Mouse (Mus musculus) forebrain, embryonic 16.5 days (tissue): ENCODE results near the gene Gast. TPM values are rescaled to one million over a fixed set of nuclear protein-coding genes. Genes with fewer than 3 reads are reported as not detected.
"Not testable (repeated sequence)": the region's sequence is repeated elsewhere in the genome, so short reads cannot be mapped to it uniquely, and the experiment has no call there.

Experiments used
- ATAC-seq: fragments of 200-750 bp; cut with Nextera tagmentation; 2 replicates; pipeline ENCODE4 v1.8.0; 2017; ENCODE audit warnings: mild to moderate bottlenecking, moderate library complexity
- H3K27ac ChIP-seq: fragments of 300-500 bp; sonication (generic); 2 replicates; pipeline ENCODE4 v1.5.1; 2014; ENCODE audit warnings: low read length, control low read depth
- H3K27me3 ChIP-seq: fragments of 300-500 bp; sonication (generic); replicated peaks from 2 replicates; pipeline ENCODE4 v1.6.1; 2014; ENCODE audit warnings: low read length; ENCODE audit not compliant: control insufficient read depth, insufficient read depth
- H3K36me3 ChIP-seq: fragments of 300-500 bp; sonication (generic); 2 replicates; pipeline ENCODE4 v1.6.1; 2014; ENCODE audit not compliant: control insufficient read depth, insufficient read depth
- H3K4me1 ChIP-seq: fragments of 300-500 bp; sonication (generic); replicated peaks from 2 replicates; pipeline ENCODE4 v1.6.1; 2014; ENCODE audit warnings: low read length; ENCODE audit not compliant: control insufficient read depth, insufficient read depth
- H3K4me2 ChIP-seq: fragments of 300-500 bp; sonication (generic); 2 replicates; pipeline ENCODE4 v1.6.1; 2014; ENCODE audit warnings: mild to moderate bottlenecking, low read length, control low read depth
- H3K4me3 ChIP-seq: fragments of 300-500 bp; sonication (generic); replicated peaks from 2 replicates; pipeline ENCODE4 v1.5.1; 2014; ENCODE audit warnings: mild to moderate bottlenecking, low read length, control low read depth
- H3K9ac ChIP-seq: fragments of 300-500 bp; sonication (generic); replicated peaks from 2 replicates; pipeline ENCODE4 v1.6.1; 2014; ENCODE audit warnings: low read depth, low read length, control low read depth
- H3K9me3 ChIP-seq: fragments of 300-500 bp; sonication (generic); 2 replicates; pipeline ENCODE4 v1.6.1; 2016; ENCODE audit warnings: low read length; ENCODE audit not compliant: control insufficient read depth
- WGBS: fragments of 180-500 bp; shearing (Covaris S2); extraction: QIAGEN DNeasy Blood & Tissue Kit; methylation state at CpG from one replicate; pipeline ENCODE4 v1.1.7; 2014; 5-methylcytosine and 5-hydroxymethylcytosine counted together
- polyA plus RNA-seq: library from polyadenylated mRNA; unstranded; fragments of >200 nt; fragmentation: Nextera tagmentation; extraction: Ambion mirVana; gene quantifications from 2 replicates; pipeline ENCODE4 v1.2.1, GENCODE M21; 2015

Gast gene
- polyA plus RNA-seq, 1 experiment from 2014 or later = not detected

DNA sequence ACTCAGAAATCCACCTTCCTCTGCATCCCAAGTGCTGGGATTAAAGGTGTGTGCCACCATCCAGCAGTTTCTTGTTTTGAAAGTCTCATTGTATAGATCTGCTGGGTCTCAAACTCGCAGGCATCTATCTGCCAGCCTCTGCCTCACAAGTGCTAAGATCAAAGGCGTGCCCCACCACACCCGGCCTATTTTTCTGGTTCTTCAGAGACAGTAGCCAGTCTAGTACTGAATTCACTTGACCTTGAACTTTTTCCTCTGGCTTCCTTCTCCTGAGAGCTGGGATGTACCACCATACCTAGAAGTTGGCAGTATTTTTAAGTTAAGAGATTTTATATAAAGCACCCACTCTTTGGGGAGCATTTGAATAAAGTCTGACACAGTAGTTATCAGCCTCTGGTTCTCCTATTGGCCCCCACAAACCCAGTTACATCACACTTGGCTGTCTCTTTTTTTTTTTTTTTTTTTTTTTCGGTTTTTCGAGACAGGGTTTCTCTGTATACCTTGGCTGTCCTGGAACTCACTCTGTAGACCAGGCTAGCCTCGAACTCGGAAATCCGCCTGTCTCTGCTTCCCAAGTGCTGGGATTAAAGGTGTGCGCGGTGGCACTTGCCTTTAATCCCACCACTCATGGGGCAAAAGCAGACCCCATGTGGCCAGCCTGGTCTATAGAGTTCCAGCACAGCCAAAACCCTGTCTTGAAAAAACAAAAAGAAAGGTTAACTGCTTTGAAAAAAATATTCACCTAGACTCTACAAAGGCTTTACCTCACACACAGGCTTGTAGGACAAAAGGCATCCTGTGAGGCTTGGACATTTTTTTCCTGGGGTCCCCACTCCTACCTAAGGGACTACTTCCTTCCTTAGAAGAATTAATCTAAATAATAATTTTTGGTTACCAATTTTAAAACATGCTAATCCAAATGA is 15.4 kb upstream of the Gast start:
- no peaks in the 10 kb centered on the region for H3K27me3 ChIP-seq
- 85% methylated on average over 10 of the region's 10 CpGs for WGBS
- peak; percentile 1; the same call in 1 of the 2 replicates for ATAC-seq
- H3K27ac ChIP-seq = peak overlapping the region; percentile 88
- peaks cover 14% of the 10 kb centered on the region for H3K4me1 ChIP-seq
- H3K36me3 ChIP-seq = peaks cover 11% of the 10 kb centered on the region
- H3K9me3 ChIP-seq = no peaks in the 10 kb centered on the region
- peak overlapping the region; percentile 54 for H3K9ac ChIP-seq
- peak overlapping the region; percentile 49 for H3K4me3 ChIP-seq
- H3K4me2 ChIP-seq = peak overlapping the region; percentile 73

GRCm38 (mm10) chr11:100319492-100320171 is 14.6 kb upstream of the Gast start, which contains the start of gene Eif1:
Gene Eif1 (plus strand): TSS chr11:100319885.
- no peaks in the 10 kb centered on the region for H3K27me3 ChIP-seq
- peak; percentile 93 for ATAC-seq
- H3K36me3 ChIP-seq = peaks cover 11% of the 10 kb centered on the region
- no peaks in the 10 kb centered on the region for H3K9me3 ChIP-seq
- peak within 1 kb of the TSS; percentile 95 for H3K9ac ChIP-seq
- peak within 1 kb of the TSS; percentile 98 for H3K27ac ChIP-seq
- H3K4me1 ChIP-seq = peaks cover 14% of the 10 kb centered on the region
- peak within 1 kb of the TSS; percentile 78 for H3K4me2 ChIP-seq
- WGBS = under 1% methylated on average over 50 of the region's 58 CpGs
- H3K4me3 ChIP-seq = peak within 1 kb of the TSS; percentile 84

GRCm38 (mm10) chr11:100320172-100320630 is 14.0 kb upstream of the Gast start:
- peak overlapping the region; percentile 78 for H3K4me2 ChIP-seq
- peak; percentile 87 for ATAC-seq
- under 1% methylated on average over 40 of the region's 40 CpGs for WGBS
- peaks cover 11% of the 10 kb centered on the region for H3K36me3 ChIP-seq
- H3K27me3 ChIP-seq = no peaks in the 10 kb centered on the region
- no peaks in the 10 kb centered on the region for H3K9me3 ChIP-seq
- peak overlapping the region; percentile 95 for H3K9ac ChIP-seq
- peak overlapping the region; percentile 84 for H3K4me3 ChIP-seq
- peaks cover 14% of the 10 kb centered on the region for H3K4me1 ChIP-seq
- H3K27ac ChIP-seq = peak overlapping the region; percentile 98

GRCm38 (mm10) chr11:100320701-100321410 is 13.4 kb upstream of the Gast start:
- Histone ChIP-seq H3K4me1 (peaks cover 14% of the 10 kb centered on the region), H3K36me3 (peaks cover 11% of the 10 kb centered on the region), H3K9ac (peak overlapping the region; percentile 95), H3K27ac (peak overlapping the region; percentile 98), H3K4me3 (peak overlapping the region; percentile 84), H3K4me2 (peak overlapping the region; percentile 78)
- not testable (repeated sequence) for H3K27me3 ChIP-seq, H3K9me3 ChIP-seq, ATAC-seq
- 19% methylated on average over 11 of the region's 11 CpGs for WGBS

DNA sequence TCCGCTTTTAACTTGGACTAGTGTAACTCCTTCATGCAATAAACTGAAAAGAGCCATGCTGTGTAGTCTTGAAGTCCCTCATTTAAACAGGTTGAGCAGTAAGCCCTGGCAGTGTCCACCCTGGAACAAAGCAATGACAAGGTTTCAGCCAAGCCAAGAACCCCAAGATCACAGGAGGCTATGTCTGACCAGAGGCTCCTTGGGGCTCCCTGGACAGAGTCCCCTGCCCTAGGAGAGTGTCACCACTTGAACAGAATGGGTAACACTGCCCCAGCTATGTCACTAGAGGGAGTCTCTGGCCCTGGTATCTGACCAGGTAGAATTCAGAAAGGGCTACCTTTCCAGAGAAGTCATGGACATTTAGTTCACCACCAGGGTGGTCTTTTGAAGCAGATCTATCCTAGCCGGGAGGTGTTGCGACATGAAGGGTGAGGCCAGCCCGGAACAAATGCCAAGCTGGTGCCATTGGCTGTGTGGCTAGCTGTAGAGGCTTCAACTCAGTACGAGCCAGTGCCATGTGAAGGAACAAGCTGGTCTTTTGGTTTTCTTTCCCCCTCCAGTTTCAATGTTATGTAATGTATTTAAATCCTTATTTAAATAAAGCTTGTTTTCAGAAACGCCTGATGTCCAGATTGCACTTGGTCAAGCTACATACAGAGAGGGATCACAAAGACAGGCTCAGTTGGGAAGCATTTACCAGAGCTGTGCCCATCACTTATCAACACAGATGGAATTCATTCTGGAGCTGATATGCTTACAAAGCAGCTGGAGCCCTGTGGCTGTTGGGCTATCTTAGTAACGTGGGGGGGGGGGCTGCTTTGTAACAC is 12.5 kb upstream of the Gast start:
- H3K9ac ChIP-seq, H3K27me3 ChIP-seq, H3K9me3 ChIP-seq, H3K4me2 ChIP-seq, H3K4me3 ChIP-seq, H3K27ac ChIP-seq, ATAC-seq: not testable (repeated sequence)
- peaks cover 14% of the 10 kb centered on the region for H3K4me1 ChIP-seq
- peaks cover 11% of the 10 kb centered on the region for H3K36me3 ChIP-seq
- 74% methylated on average over 7 of the region's 7 CpGs for WGBS

- no peak overlapping the region for H3K27ac ChIP-seq
- 77% methylated on average over 3 of the region's 3 CpGs for WGBS
- no peak overlapping the region for H3K4me3 ChIP-seq
- peaks cover 14% of the 10 kb centered on the region for H3K4me1 ChIP-seq
- H3K9me3 ChIP-seq = no peaks in the 10 kb centered on the region
- no peak overlapping the region for H3K9ac ChIP-seq
- H3K36me3 ChIP-seq = peaks cover 11% of the 10 kb centered on the region
- no peak overlapping the region for H3K4me2 ChIP-seq
- no peaks in the 10 kb centered on the region for H3K27me3 ChIP-seq
- ATAC-seq = no peak
These were observed 11.5 kb upstream of the Gast start for GRCm38 (mm10) chr11:100322591-100323258.

DNA sequence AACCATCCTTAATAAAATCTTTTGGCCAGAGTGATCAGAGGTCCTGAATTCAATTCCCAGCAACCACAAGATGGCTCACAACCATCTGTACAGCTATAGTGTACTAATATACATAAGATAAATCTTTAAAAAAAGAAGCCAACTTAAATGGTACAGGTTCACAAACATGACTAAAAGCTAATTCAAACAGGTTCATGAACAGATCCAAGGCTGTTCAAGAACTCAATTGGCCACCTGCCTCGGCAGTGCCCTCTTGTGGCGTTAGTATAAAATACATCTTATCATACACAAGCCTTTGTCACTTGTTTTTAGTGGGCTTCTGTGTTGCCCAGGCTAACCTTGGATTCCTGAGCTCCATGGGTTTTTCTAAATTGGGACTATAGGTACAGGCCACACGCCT is 10.6 kb upstream of the Gast start:
- no peak for ATAC-seq

GRCm38 (mm10) chr11:100325062-100325629 is 9.1 kb upstream of the Gast start:
- H3K36me3 ChIP-seq = peaks cover 11% of the 10 kb centered on the region
- no peak overlapping the region for H3K4me3 ChIP-seq
- H3K9ac ChIP-seq = no peak overlapping the region
- no peak for ATAC-seq
- no peaks in the 10 kb centered on the region for H3K9me3 ChIP-seq
- WGBS = 75% methylated on average over 11 of the region's 11 CpGs
- peaks cover 12% of the 10 kb centered on the region for H3K4me1 ChIP-seq
- H3K4me2 ChIP-seq = no peak overlapping the region
- H3K27me3 ChIP-seq = no peaks in the 10 kb centered on the region
- no peak overlapping the region for H3K27ac ChIP-seq

More for the DNA sequence above, 10.6 kb upstream of the Gast start:
- peaks cover 14% of the 10 kb centered on the region for H3K4me1 ChIP-seq
- H3K9me3 ChIP-seq = no peaks in the 10 kb centered on the region
- no peak overlapping the region for H3K4me2 ChIP-seq
- no peak overlapping the region for H3K27ac ChIP-seq
- WGBS = 20% methylated on average over 3 of the region's 3 CpGs
- H3K4me3 ChIP-seq = no peak overlapping the region
- peaks cover 11% of the 10 kb centered on the region for H3K36me3 ChIP-seq
- no peaks in the 10 kb centered on the region for H3K27me3 ChIP-seq
- no peak overlapping the region for H3K9ac ChIP-seq
